Mouse (Mus musculus): ENCODE data around the gene Vmn1r3.
"Not testable (repeated sequence)": the region's sequence is repeated elsewhere in the genome, so short reads cannot be mapped to it uniquely, and the experiment has no call there.

Vmn1r3 gene

DNA sequence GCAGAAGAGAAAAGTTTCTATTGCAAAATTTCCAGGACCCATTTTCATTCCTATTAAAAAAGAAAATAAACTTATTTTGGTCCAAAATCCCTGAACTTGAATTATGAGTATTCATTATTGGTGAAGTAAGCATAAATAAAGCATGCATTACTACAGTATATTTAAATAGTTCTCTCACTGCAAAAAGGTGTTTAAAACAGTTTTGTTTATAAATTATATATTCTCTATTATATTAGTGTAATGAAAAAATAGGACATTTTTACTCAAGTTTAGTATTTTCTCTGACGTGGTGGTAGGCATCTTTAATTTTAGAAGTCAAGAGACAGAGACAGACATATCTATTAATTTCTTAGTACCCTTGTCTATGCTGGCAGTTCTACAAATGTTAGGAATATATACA lies at the start of gene Vmn1r3:
Gene Vmn1r3, minus strand, starts transcription at position 101 of the 400 bp plus-strand sequence.
- in situ Hi-C loops (cut with MboI), result not testable (repeated sequence)

DNA sequence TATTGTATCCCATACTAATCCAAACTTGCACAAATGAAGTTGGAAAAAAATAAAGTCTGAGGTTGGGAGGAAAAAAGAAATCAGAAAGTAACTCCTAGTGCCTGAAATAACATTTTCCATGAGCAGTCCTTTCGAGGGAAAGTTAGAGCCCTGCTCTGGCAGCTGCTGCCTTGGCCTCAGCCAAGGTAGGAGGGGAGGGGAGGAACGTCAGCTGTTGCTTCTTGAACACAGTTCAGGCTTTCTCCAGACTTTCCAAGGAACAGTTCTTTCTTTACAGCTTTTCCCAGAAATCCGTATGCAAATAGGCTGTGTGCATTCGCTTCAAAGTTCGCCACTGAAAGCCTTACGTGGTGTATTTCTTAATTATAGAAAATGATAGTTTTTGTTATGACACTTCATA lies 46.9 kb upstream of the Vmn1r3 start:
- in situ Hi-C loops (cut with MboI), result no loop called here

DNA sequence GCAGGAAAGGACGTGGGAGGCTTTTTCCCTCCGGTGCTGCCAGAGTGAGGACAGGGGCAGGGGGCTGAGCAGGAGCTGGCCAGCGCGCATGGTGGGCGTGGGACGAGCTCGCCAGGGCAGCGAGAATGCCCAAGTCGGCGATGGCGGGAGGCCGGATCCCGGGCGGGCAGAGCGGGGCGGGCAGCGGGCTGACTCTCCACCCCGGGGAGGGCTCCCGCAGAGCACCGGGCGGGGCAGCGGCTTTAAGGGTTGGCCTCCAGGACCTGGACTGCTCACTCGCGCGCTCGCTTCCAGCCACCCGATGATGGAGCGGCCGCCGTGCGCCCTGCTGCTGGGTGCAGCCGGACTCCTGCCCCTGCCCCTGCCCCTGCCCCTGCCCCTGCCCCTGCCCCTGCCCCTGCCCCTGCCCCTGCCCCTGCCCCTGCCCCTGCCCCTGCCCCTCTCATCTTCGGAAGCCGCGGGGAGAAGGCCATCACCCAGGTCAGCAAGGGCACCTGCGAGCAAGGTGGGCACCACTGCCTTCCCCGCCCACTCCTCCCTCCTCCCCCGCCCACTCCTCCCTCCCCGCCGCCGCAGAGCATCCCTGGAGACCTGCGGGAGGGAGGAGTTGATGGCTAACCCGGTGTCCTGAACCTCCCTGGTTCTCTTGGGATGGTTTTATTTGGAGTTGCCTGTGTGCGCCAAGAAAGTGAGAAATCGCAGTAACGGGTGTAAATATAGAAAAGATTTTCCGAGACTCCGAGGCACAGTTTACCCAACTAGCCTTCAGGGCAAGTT lies 45.9 kb upstream of the Vmn1r3 start:
- in situ Hi-C loops (cut with MboI), result no loop called here

DNA sequence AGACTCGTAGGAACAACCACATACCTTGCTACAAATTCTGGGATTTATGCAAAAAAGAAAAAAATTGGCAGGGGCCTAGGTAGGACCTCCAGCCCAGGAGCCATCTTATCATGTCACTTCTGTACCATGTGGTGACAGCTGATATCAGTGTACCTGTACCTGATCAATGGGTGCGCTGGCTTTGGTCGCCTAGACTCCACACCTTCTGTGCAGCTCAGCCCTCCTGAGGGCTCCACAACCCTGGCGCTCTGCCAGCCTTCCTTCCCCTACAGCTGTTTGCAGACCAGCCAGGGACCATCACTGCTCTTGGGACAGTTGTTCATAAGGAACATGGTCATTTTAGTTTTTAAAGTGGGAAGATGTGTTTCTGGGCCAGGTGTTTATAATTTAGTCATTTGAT lies 44.4 kb upstream of the Vmn1r3 start:
- in situ Hi-C loops (cut with MboI), result no loop called here

DNA sequence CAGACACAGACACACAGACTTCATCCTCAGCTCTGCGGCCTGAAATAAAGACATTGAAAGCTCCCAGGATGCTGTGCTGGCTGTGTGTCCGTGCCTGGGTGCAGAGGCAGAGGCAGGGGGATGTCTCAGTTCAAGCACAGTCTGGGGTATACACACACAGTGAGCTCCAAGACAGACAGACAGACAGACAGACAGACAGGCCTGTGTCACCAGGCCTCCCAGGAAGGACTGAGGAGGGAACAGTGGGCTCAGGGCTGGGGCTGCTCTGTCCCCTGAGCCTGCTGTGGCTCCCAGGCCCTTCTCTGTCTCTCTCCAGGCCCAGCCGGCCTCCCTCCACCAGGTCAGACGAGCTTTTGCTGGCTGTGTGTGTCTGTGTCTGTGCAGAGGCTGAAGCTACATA lies 43.3 kb upstream of the Vmn1r3 start:
- in situ Hi-C loops (cut with MboI), result no loop called here

DNA sequence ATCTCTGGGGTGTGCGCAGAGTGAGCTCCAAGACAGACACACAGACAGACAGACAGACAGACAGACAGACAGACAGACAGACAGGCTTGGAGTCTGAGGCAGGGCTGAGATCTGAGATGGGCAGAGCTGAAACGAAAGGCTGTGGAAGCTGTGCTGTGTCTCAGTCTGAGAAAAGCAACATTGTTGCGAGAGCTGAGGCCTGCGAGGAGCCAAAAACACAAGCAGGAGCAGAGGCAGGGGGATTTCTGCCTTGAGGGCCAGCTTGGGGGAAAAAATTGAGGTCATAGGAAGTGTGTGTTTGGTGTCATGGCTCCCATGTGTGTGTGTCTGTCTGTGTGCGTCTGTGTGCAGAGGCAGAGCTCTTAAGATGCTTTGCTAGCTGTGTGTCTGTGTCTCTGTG lies 42.6 kb upstream of the Vmn1r3 start:
- in situ Hi-C loops (cut with MboI), result no loop called here

DNA sequence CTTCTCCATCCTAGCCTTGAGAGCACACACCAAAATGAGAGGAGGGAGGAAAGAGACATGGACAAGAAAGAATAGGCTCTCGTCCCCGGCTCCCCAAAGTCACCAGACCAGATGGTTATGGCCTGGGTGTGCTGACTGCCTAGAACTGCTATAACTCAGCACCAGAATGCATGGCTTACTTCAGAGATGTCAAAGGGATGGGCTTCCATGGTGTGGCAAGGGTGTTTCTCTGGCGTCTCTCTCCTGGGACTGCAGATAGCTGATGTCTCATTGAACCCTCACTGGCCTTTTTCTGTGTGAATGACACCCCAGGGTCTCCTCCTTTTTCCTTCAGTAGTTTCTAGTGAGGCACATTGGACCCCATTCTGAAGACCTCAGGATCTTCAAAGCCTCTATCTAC lies 41.3 kb upstream of the Vmn1r3 start:
- in situ Hi-C loops (cut with MboI), result no loop called here

DNA sequence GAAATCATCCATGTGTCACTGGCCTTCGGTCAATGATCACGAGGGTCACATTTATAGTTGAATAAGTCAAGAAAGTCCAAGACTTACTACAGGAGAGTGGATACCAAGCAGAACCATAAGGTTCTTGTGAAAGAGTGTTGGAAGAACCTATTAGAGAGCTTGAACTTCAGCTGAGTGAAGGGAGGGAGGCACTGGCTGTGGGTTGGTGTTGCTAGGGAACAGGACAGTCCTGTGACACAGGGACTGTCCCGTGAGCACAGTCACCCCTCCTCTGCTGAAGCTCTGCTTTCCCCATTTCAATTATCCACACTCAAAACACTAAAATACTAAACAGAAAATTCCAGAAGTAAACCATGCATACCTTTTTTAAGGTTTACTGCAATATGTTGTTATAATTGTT lies 40.3 kb upstream of the Vmn1r3 start:
- in situ Hi-C loops (cut with MboI), result not testable (repeated sequence)

DNA sequence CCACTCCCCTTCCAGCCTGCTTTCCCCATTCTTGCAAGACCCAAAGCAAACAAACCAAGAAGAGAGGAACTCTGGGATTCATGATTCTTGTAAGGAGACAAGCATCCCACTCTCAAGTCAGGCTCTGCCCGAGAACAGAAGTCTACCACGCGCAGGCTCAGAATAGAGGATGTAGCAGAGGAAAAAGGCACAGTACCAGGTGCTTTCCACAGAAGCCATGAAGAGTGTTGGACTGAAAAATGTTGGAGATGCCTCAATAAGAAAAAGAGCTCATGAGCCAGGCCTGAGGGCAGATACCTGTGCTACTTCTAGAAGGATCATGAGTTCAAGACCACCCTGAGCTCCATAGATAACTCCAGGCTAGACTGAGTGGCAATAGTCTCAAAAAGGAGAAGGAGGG lies 39.7 kb upstream of the Vmn1r3 start:
- in situ Hi-C loops (cut with MboI), result not testable (repeated sequence)

DNA sequence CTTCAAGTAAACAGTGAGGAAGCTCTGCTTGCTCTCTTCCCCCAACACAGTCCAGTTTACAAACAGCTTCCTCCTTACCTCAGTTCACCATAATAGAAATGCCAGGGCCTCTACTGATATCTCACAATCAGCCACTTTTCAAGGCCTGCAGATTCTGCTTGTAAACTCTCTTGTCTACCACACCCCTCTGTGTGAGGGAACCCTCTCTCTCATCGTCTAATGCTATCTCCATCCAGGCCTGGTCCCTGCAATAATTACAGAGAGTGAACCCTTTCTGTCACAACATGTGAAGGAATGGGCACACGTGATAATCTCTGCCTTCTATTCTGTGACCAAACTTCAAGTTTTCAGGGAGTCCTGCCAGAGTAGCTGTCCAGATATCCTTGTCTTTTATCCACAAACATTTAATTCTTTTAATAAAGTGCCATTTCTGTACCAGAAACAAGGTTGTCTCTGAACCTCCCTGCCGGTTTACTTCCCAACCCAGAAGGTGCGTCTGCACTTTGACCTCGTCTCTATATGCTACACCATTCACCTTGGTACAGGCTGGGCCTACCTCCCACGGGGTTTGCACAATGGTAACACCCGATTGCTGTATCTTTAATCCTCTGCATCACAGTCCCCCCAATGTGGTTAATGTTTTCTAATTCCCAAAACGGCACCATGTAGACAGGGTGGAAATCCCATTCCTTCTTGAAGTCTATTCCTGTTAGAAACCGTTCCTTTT lies 38.5 kb upstream of the Vmn1r3 start:
- in situ Hi-C loops (cut with MboI), result not testable (repeated sequence)

DNA sequence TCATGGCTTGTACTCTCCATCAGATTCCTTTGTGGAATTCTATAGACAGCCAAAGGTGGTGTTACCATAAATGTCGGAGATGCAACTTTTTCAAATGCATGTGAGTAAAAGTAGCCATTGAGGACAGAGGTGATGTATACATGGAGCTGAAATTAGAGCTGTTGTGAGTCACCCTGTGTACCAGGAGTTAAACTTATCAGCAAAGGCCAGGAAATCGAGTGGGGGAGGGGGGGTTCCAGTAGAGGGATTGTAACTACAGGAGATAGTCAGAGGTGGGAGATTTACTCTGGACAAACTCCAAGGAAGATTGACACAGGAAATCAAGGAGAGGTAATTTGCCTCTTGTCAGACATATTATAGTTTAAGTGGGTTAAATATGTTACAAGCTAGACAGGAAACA lies 31.2 kb upstream of the Vmn1r3 start:
- in situ Hi-C loops (cut with MboI), result not testable (repeated sequence)

DNA sequence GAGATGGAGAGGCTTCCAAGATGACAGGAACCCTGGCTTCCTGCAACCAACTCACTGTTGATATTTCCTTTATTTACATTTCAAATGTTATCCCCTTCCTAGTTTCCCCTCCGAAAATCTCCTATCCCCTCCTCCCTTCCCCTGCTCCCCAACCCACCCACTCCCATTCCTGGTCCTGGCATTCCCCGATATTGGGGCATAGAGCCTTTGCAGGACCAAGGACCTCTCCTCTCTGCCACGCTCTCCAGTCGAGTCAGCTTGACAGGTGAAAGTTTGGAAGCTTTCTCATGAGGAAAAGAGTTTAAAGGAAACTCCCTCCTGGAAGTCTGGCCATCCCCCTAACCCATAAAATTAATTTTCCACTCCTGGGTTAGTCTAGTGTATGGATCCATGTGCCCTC lies 28.2 kb upstream of the Vmn1r3 start:
- in situ Hi-C loops (cut with MboI), result not testable (repeated sequence)

DNA sequence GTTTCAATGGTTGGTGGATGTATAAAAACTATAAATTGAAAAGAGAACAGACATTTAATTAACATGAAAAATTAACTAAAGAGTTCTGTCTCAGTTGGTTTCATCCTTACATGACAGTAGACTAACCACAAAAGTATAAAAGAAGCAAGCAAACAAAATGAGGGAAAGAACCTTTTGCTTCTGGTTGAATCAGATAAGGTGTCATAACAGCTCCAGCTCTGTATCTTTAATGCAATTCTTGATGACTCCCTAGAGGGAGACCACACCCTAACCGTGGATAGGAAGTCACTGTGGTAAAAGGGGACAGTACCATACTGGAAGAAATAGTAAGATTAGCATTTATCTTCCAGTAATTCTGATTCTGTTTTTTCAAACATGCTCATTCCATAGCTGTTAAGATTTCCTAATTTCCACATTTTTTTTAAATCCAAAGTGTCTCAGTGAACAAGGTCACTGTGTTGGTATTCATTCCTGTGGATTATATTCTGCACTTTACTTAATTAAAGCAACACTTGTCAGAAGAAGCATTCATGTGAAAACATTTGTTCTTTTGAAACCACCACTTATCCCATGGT lies 24.6 kb upstream of the Vmn1r3 start:
- in situ Hi-C loops (cut with MboI), result not testable (repeated sequence)

DNA sequence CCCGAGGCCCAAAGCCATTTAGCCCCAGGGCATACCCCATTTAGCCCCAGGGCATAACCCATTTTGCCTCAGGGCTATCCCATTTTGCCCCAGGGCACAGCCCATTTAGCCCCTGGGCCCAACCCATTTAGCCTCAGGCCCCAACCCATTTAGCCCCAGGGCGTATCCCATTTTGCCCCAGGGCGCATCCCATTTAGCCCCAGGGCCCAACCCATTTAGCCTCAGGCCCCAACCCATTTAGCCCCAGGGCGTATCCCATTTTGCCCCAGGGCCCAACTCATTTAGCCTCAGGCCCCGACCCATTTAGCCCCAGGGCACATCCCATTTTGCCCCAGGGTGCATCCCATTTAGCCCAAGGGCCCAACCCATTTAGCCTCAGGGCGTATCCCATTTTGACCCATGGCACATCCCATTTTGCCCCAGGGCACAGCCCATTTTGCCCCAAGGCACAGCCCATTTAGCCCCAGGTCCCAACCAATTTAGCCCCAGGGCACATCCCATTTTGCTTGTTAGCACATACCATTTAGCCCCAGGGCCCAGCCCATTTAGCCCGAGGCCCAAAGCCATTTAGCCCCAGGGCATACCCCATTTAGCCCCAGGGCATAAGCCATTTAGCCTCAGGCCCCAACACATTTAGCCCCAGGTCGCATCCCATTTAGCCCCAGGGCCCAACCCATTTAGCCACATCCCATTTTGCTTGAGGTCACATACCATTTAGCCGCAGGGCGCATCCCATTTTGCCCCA lies 8.2 kb downstream of the Vmn1r3 start:
- in situ Hi-C loops (cut with MboI), result not testable (repeated sequence)

DNA sequence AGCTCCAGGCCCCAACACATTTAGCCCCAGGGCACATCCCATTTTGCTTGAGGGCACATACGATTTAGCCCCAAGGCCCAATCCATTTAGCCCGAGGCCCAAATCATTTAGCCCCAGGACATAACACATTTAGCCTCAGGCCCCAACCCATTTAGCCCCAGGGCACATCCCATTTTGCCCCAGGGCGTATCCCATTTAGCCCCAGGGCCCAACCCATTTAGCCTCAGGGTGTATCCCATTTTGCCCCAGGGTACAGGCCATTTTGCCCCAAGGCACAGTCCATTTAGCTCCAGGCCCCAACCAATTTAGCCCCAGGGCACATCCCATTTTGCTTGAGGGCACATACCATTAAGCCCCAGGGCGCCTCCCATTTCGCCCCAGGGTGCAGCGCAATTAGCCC lies 9.0 kb downstream of the Vmn1r3 start:
- in situ Hi-C loops (cut with MboI), result not testable (repeated sequence)

DNA sequence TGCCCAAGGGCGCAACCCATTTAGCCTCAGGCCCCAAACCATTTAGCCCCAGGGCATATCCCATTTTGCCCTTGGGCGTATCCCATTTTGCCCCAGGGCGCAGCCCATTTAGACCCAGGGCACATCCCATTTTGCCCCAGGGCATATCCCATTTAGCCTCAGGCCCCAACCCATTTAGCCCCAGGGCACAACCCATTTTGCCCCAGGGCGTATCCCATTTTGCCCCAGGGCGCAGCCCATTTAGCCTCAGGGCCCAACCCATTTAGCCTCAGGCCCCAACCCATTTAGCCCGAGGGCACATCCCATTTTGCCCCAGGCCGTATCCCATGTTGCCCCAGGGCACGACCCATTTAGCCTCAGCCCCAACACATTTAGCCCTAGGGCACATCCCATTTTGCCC lies 9.4 kb downstream of the Vmn1r3 start:
- in situ Hi-C loops (cut with MboI), result not testable (repeated sequence)

DNA sequence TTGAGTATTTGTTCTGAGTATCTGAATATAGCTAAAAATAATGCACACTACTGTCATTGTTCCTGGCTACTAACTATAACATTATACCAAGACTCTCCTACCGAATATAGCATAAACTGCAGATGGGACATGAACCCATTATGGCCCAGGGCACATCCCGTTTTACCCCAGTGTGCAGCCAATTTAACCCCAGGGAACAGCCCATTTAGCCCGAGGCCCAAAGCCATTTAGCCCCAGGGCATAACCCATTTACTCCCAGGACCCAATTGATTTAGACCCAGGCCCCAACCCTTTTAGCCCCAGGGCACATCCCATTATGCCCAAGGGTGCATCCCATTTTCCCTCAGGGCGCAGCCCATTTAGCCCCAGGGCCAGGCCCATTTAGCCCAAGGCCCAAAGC lies 10.6 kb downstream of the Vmn1r3 start:
- in situ Hi-C loops (cut with MboI), result not testable (repeated sequence)

DNA sequence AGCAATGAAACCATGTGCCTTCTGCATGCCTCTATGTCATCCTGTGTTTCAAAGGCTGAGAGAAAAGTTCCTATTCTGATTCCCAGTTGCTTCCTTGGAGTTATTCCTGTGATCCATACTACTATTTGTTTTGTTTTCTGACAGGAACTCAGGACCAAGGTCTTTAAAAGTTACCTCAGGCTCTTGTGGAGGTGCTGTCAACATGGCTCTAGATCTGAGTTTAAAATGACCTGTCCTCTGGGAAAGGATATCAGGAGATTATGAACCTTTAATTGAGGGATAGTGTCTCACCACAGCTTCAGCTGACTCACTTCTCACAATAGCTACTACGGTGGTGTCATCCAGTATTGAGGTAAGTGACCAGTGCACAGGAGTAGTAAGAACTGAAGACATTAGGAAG lies 18.1 kb downstream of the Vmn1r3 start, which contains the start of gene Vmn1r2:
Gene Vmn1r2, plus strand, starts transcription at position 301 of the 400 bp plus-strand sequence.
- in situ Hi-C loops (cut with MboI), result not testable (repeated sequence)

DNA sequence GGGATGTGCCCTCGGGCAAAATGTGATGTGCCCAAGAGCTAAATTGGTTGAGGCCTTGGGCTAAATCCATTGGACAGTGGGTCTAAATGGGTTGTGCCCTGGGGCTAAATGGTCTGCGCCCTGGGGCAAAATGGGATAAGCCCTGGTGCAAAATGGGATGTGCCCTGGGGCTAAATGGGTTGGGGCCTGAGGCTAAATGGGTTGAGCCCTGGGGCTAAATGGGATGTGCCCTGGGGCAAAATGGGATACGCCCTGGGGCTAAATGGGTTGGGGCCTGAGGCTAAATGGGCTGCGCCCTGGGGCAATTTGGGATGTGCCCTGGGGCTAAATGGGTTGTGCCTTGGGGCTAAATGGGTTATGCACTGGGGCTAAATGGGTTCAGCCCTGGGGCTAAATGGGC lies 20.1 kb downstream of the Vmn1r3 start:
- in situ Hi-C loops (cut with MboI), result no loop called here

DNA sequence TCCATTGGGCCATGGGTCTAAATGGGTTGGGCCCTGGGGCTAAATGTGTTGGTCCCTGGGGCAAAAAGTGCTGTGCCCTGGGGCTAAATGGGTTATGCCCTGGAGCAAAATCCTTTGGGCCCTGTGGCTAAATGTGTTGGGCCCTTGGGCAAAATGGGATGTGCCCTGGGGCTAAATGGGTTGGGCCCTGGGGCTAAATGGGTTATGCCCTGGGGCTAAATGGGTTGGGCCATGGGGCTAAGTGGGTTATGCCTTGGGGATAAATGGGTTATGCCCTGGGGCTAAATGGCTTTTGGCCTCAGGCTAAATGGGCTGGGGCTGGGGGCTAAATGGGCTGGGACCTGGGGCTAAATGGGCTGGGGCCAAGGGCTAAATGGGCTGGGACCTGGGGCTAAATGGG lies 20.7 kb downstream of the Vmn1r3 start:
- in situ Hi-C loops (cut with MboI), result not testable (repeated sequence)

DNA sequence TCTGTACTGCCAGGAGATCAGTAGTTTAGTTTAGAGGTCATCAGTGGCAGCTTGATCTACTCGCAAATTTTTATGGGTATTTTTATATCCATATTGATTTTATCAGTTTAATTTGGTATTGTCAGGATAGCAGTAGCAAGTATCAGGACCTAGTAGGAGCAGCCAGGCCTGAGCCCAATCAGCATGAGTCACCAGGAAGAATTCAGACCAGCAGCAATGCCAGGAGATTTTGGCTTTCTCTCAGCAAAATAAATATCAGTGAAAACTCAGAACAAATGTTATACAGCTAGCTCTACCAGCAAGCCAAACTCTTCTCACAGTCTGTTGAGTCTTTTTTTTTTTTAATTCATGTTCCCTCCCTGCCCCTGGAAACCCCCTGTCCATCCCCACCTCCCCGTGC lies 31.8 kb downstream of the Vmn1r3 start:
- in situ Hi-C loops (cut with MboI), result not testable (repeated sequence)

DNA sequence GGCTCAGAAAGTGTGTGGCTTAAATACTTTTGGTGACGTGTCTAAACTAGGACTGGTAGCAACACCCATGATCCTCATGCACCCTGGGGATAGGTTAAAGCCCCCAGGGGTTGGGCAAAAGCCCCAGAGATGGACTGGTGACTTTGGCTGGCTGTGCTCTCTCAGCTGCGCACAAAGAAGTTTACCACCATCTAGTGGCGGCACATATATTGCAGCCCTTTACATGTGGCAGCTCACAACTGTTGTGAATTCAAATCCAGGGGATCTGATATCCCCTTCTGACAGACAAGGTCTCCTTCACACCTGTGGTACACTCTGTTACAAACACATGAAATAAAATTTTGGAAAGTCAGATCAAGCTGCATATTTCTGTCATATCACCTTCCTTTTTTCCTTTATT lies 37.2 kb downstream of the Vmn1r3 start:
- in situ Hi-C loops (cut with MboI), result not testable (repeated sequence)
